Mouse (Mus musculus) ES-E14 (cell line): ENCODE data around the gene Tmem170b.

Experiments used
- CHD2 ChIP-seq: IDR thresholded peaks from 2 replicates; pipeline ENCODE4 v1.6.1; 2014; ENCODE audit warnings: mild to moderate bottlenecking, low read depth, low read length, inconsistent platforms
- HCFC1 ChIP-seq: IDR thresholded peaks from 2 replicates; pipeline ENCODE4 v1.6.1; 2012; ENCODE audit warnings: low read length, inconsistent platforms, borderline replicate concordance; ENCODE audit not compliant: insufficient read depth
- MAFK ChIP-seq: IDR thresholded peaks from 2 replicates; pipeline ENCODE4 v1.6.1; 2014; ENCODE audit warnings: mild to moderate bottlenecking, low read depth, low read length, inconsistent platforms; ENCODE audit not compliant: insufficient read depth
- ZNF384 ChIP-seq: IDR thresholded peaks from 2 replicates; pipeline ENCODE4 v1.6.1; 2012; ENCODE audit warnings: low read depth, low read length, inconsistent platforms

GRCm38 (mm10) chr13:41620132-41620531, 14.4 kb downstream of the Tmem170b start:
- TF ChIP-seq HCFC1 (no peak), MAFK (no peak), ZNF384 (no peak), CHD2 (no peak)
